Mouse (Mus musculus): ENCODE measurements around the gene Btrc. TPM values are rescaled to one million over a fixed set of nuclear protein-coding genes. Genes with fewer than 3 reads are reported as not detected.

The Btrc gene
- 4.7 TPM for polyA plus RNA-seq (2015; fragmentation: Illumina TruSeq; extraction: RNeasy Lipid Tissue Mini Kit (QIAGEN cat#74804); ENCODE audit: insufficient read depth, low read depth, low replicate concordance)

GRCm38 (mm10) chr19:45363384-45363926 is at the start of gene Btrc:
Gene Btrc, plus strand, starts transcription at chr19:45363734.

GRCm38 (mm10) chr19:45560153-45560890 is 196.8 kb downstream of the Btrc start, which contains the start of the genes Poll and Gm17018:
Gene Poll, minus strand, starts transcription at chr19:45560531.
Gene Gm17018, plus strand, starts transcription at chr19:45560615.

Other genes with a start within 250 kb of the Btrc start
- gene Tlx1, start 213.1 kb upstream of the Btrc start, polyA plus RNA-seq (2015; fragmentation: Illumina TruSeq; extraction: RNeasy Lipid Tissue Mini Kit (QIAGEN cat#74804); ENCODE audit: insufficient read depth, low read depth, low replicate concordance): 0.83 TPM
- gene Lbx1, start 127.9 kb upstream of the Btrc start, polyA plus RNA-seq (2015; fragmentation: Illumina TruSeq; extraction: RNeasy Lipid Tissue Mini Kit (QIAGEN cat#74804); ENCODE audit: insufficient read depth, low read depth, low replicate concordance): not detected
- 5.8 TPM for gene Poll, start 196.8 kb downstream of the Btrc start, polyA plus RNA-seq (2015; fragmentation: Illumina TruSeq; extraction: RNeasy Lipid Tissue Mini Kit (QIAGEN cat#74804); ENCODE audit: insufficient read depth, low read depth, low replicate concordance)
- gene Gm17018, start 196.9 kb downstream of the Btrc start, polyA plus RNA-seq (2015; fragmentation: Illumina TruSeq; extraction: RNeasy Lipid Tissue Mini Kit (QIAGEN cat#74804); ENCODE audit: insufficient read depth, low read depth, low replicate concordance): 4.9 TPM

Measured in pancreas, adult 10 weeks (tissue).